Mouse (Mus musculus) ES-Bruce4 (cell line): Measurements from ENCODE around the gene Mphosph10. TPM values are rescaled to one million over a fixed set of nuclear protein-coding genes. Genes with fewer than 3 reads are reported as not detected.

Experiments
- H3K27ac ChIP-seq: 2 replicates; pipeline ENCODE4 v1.5.1; 2012; ENCODE audit warnings: low read length, inconsistent platforms; ENCODE audit not compliant: insufficient read depth
- H3K27me3 ChIP-seq: 2 replicates; pipeline ENCODE4 v1.6.1; 2012; ENCODE audit warnings: mild to moderate bottlenecking, low read length, inconsistent platforms; ENCODE audit not compliant: control insufficient read depth, poor library complexity, insufficient read depth, severe bottlenecking
- H3K36me3 ChIP-seq: 2 replicates; pipeline ENCODE4 v1.6.1; 2012; ENCODE audit warnings: inconsistent platforms, mild to moderate bottlenecking, low read length, moderate library complexity; ENCODE audit not compliant: control insufficient read depth, poor library complexity, insufficient read depth, severe bottlenecking
- H3K4me1 ChIP-seq: one replicate; pipeline ENCODE4 v1.8.1; 2011; ENCODE audit warnings: low read length; ENCODE audit not compliant: control insufficient read depth, insufficient read depth
- H3K4me3 ChIP-seq: 2 replicates; pipeline ENCODE4 v1.5.1; 2011; ENCODE audit warnings: low read depth, mild to moderate bottlenecking, low read length
- H3K9ac ChIP-seq: 2 replicates; pipeline ENCODE4 v1.6.1; 2012; ENCODE audit warnings: low read depth, mild to moderate bottlenecking, inconsistent platforms; ENCODE audit not compliant: poor library complexity, severe bottlenecking
- H3K9me3 ChIP-seq: replicated peaks from 2 replicates; pipeline ENCODE4 v1.6.1; 2012; ENCODE audit warnings: mild to moderate bottlenecking, low read length, inconsistent platforms; ENCODE audit not compliant: control insufficient read depth, poor library complexity, insufficient read depth, severe bottlenecking
- CTCF ChIP-seq: IDR thresholded peaks from one replicate; pipeline ENCODE4 v1.8.1; 2011; ENCODE audit warnings: low read depth, low read length
- EP300 ChIP-seq: IDR thresholded peaks from 2 replicates; pipeline ENCODE4 v1.6.1; 2011; ENCODE audit warnings: low read depth, low read length; ENCODE audit not compliant: insufficient read depth
- POLR2A ChIP-seq: IDR thresholded peaks from one replicate; pipeline ENCODE4 v1.8.1; 2011; ENCODE audit warnings: low read length; ENCODE audit not compliant: insufficient read depth
- polyA plus RNA-seq: library from polyadenylated mRNA; stranded (reverse); fragments of >200 nt; gene quantifications from 2 replicates; pipeline ENCODE4 v1.2.4, GENCODE M21; 2011; ENCODE audit warnings: low read depth; ENCODE audit not compliant: missing spikeins, insufficient read depth, insufficient read length

Gene Mphosph10
- polyA plus RNA-seq, 1 experiment: 81.2 TPM

DNA sequence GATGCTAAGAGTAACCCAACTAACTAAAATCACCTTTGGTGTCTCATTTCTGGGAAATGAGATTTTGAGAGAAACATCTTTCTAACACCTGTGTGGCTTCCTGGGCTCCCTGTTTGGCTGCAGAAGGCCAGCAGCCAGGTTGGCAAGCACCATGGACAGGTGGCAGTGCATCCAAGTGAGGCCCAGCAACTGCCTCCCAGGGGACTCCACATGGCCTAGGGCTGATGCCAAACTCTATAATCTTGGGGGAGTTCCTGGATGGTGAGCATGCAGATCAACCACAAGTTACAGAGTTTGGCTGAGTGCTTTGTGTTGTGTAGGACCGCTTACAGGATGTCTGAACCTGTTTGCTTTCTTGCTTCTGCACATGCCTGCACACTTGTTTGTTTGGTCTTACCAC lies 59.4 kb downstream of the Mphosph10 start:
- Histone ChIP-seq H3K9ac (no peak overlapping the region), H3K36me3 (no peaks in the 10 kb centered on the region; the same call in 1 of the 2 replicates), H3K27me3 (no peaks in the 10 kb centered on the region), H3K4me1 (no peaks in the 10 kb centered on the region), H3K9me3 (no peaks in the 10 kb centered on the region), H3K27ac (no peak overlapping the region), H3K4me3 (no peak overlapping the region)
- TF ChIP-seq EP300 (no peak), CTCF (no peak), POLR2A (no peak)

DNA sequence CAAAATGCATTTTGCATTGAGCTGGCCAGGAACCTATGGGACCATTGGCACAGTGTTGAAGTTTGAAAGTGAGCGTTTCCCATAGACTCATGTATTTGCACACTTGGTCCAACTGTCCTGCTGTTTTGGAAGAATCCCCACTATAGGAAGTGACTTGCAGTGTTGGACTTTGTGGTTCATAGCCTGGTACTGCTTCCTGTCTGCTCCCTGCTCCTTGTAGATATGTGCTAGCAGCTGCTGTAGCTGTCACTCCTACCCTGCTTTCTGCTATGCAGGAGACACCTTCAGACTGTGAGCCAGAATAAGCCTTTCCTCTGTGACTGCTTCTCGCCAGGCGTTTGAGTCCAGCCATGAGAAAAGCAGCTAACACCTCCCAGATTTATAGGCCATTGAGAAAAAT lies 60.8 kb downstream of the Mphosph10 start:
- H3K4me1 ChIP-seq: no peaks in the 10 kb centered on the region
- no peaks in the 10 kb centered on the region for H3K36me3 ChIP-seq
- H3K4me3 ChIP-seq: no peak overlapping the region

DNA sequence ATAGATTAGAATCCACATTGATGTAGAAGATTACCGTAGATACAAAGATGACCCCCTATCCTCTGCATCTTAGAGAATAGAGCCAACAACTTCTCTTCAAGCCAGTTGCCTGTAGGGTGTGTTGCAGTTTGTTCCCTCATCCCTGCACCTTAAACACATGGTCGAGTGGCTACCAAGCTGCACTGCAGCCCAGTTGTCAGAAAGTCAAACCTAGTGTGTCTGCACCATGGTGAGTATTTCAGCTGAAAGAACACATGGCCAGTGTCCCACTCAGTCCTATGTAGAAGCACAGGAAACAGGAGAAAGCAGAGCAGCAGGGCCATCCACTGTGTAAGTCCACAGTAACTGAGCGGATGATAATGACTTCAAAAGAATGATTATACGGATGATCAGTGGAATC lies 64.6 kb downstream of the Mphosph10 start:
- no peaks in the 10 kb centered on the region for H3K27me3 ChIP-seq
- H3K27ac ChIP-seq: 0 out of 2 replicates have a peak overlapping the region, but pooled peaks have one; percentile 14
- H3K36me3 ChIP-seq: no peaks in the 10 kb centered on the region
- TF ChIP-seq EP300 (no peak), CTCF (no peak), POLR2A (no peak)
- H3K9ac ChIP-seq: no peak overlapping the region
- no peak overlapping the region for H3K4me3 ChIP-seq
- H3K9me3 ChIP-seq: no peaks in the 10 kb centered on the region
- H3K4me1 ChIP-seq: no peaks in the 10 kb centered on the region

More for the DNA sequence above, 60.8 kb downstream of the Mphosph10 start:
- H3K9me3 ChIP-seq: no peaks in the 10 kb centered on the region
- H3K27me3 ChIP-seq: no peaks in the 10 kb centered on the region
- no peak for TF ChIP-seq POLR2A
- TF ChIP-seq EP300: no peak
- no peak for TF ChIP-seq CTCF
- H3K27ac ChIP-seq: no peak overlapping the region
- H3K9ac ChIP-seq: no peak overlapping the region

DNA sequence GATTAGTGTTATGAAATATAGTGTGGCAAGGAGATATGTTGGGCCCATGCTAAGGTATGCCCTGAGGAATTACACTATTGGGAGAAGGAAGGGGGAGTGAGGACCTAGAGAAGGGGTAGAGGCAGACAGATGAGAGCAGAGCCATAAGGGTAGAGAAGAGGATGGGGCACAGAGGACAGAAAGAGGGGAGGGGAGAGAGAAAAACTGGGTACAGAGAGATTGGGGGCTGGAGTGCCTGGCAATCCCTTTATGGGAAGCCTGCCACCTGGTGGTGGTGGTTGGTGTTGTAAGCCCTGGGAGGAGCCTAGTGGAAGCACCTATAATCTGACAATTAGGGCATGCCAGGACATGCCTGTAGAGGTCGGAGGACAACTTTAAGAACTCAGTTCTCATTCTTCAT lies 65.2 kb downstream of the Mphosph10 start:
- no peak overlapping the region for H3K27ac ChIP-seq
- no peaks in the 10 kb centered on the region for H3K4me1 ChIP-seq
- TF ChIP-seq EP300: peak; percentile 64
- no peak for TF ChIP-seq POLR2A
- peak; percentile 69 for TF ChIP-seq CTCF
- no peaks in the 10 kb centered on the region for H3K36me3 ChIP-seq
- no peaks in the 10 kb centered on the region for H3K27me3 ChIP-seq
- no peak overlapping the region for H3K4me3 ChIP-seq
- H3K9ac ChIP-seq: no peak overlapping the region
- no peaks in the 10 kb centered on the region for H3K9me3 ChIP-seq

Other genes starting within 250 kb of the Mphosph10 start
- 1.5 and 2.4 TPM in 2 replicates for gene Trpm1, start 238.4 kb downstream of the Mphosph10 start, polyA plus RNA-seq
- 15.2 and 15.5 TPM in 2 replicates for gene Mtmr10, start 104.6 kb downstream of the Mphosph10 start, polyA plus RNA-seq
- 6.4 and 6.6 TPM in 2 replicates for gene Fan1, start 18.2 kb downstream of the Mphosph10 start, polyA plus RNA-seq
- 32.4 and 38.6 TPM in 2 replicates for gene Mcee, start 339 bp upstream of the Mphosph10 start, polyA plus RNA-seq
- gene Apba2, start 109.4 kb upstream of the Mphosph10 start, polyA plus RNA-seq: 1.9 and 2.2 TPM in 2 replicates